Mouse (Mus musculus): ENCODE data around the gene Lgi4. TPM values are rescaled to one million over a fixed set of nuclear protein-coding genes. Genes with fewer than 3 reads are reported as not detected.

Lgi4 gene
- 1.1 and 1.6 TPM in 2 replicates for total RNA-seq (2014; rRNA removed)
- polyA plus RNA-seq (2015; fragmentation: Nextera tagmentation; extraction: Ambion mirVana) = 0.68 and 0.98 TPM in 2 replicates

DNA sequence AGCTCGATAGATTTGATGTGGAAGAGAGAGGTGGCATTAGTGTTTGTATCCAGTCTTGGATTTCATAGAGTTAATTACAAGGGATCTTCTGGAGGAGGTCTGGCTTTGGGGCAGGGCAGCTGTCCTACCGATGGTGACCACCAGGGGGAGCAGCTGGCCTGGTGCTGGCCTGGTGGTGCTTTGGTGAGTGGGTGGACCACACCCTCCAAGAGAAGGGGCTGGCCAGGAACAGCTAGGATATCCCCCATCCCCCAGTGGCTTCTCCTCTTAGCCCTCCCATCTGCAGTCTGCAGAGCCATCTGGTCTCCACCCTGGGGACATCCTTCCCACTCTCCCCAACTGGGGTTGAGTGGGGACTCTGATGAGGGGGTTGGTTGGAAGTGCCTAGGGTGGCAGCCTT is at the start of gene Lgi4:
Lgi4 (plus strand) TSS at position 235 of the 400 bp plus-strand sequence.
- no peak within 1 kb of the TSS for H3K4me3 ChIP-seq (ENCODE audit: low read depth, low read length)
- H3K27ac ChIP-seq (ENCODE audit: low read depth, low read length) = no peak within 1 kb of the TSS
- no peaks in the 10 kb centered on the region for H3K36me3 ChIP-seq (ENCODE audit: insufficient read depth)
- H3K9ac ChIP-seq = no peak within 1 kb of the TSS
- H3K27me3 ChIP-seq (ENCODE audit: insufficient read depth, low read length) = no peaks in the 10 kb centered on the region
- peak; percentile 83 for TF ChIP-seq CTCF (IDR thresholded peaks at IDR 0.05; ENCODE audit: low read depth)
- H3K4me2 ChIP-seq (ENCODE audit: low read depth) = no peak within 1 kb of the TSS
- H3K9me3 ChIP-seq (ENCODE audit: low read length) = no peaks in the 10 kb centered on the region
- no peaks in the 10 kb centered on the region for H3K4me1 ChIP-seq (ENCODE audit: insufficient read depth)
- 0% methylated on average over 2 of the region's 2 CpGs for WGBS
- peak; percentile 60 for DNase-seq
- peak; percentile 68 for ATAC-seq

DNA sequence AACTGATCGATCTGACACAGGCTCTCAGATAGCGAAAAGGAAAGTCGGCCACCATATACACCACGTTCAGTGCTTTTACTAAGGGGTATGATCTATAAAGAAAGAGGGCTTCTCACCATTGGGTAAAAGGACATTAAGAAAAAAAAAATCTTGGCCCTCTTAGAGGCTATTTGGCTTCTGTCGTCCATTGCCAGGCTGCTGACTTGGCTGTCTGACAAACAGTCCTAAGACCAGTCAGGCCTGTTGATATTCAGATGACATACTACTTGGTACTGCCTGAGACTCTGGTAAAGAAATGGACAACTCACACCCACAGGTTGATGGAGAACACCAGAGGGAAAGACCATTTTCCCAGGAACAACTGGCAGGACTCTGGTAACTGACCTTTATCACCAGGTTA is 46.2 kb upstream of the Lgi4 start:
- Histone ChIP-seq H3K27ac (ENCODE audit: low read depth, low read length) (no peak overlapping the region), H3K4me3 (ENCODE audit: low read depth, low read length) (no peak overlapping the region), H3K27me3 (ENCODE audit: insufficient read depth, low read length) (no peaks in the 10 kb centered on the region), H3K4me2 (ENCODE audit: low read depth) (no peak overlapping the region), H3K4me1 (ENCODE audit: insufficient read depth) (no peaks in the 10 kb centered on the region), H3K9me3 (ENCODE audit: low read length) (no peaks in the 10 kb centered on the region), H3K9ac (no peak overlapping the region), H3K36me3 (ENCODE audit: insufficient read depth) (no peaks in the 10 kb centered on the region)
- TF ChIP-seq CTCF (IDR thresholded peaks at IDR 0.05; ENCODE audit: low read depth) = no peak
- DNase-seq (no peak), ATAC-seq (no peak)
- WGBS = 73% methylated on average over 5 of the region's 5 CpGs

DNA sequence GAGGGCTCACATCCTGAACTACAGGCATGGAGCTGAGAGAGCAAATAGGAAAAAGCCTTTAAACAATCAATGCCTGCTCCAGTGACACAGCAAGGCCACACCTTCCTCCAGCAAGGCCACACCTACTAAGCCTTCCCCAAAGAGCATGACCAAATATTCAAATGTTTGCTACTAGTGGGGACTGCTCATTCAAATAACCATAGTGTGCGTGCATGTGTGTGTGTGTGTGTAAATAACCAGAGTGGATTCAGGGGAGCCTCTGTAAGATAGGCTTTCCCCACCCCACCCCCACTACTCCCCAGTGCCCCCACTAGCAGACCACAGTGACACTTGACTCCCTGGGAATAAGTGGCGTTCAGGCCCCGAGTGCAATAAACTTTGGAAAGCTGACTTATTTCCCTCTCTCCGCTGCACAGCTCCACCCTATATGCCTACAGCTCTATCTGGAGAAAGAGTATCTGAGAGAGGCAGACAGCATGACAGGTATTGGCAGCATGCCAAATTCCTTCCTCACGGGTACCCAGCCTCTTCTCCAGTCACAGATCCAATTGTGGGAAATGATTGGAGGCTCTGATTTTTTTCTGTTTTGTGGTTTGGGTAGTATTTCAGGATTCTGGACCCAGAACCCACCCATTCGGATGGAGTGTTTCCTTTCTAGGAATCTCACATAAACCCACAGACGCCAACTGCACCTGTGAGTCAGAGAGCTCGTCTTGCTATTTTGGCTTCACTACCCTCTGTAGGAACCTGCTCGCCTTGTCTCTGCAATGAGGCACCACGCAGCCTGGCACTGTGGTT is 41.8 kb upstream of the Lgi4 start:
- Histone ChIP-seq H3K9me3 (ENCODE audit: low read length) (no peaks in the 10 kb centered on the region), H3K4me3 (ENCODE audit: low read depth, low read length) (no peak overlapping the region), H3K36me3 (ENCODE audit: insufficient read depth) (no peaks in the 10 kb centered on the region), H3K27ac (ENCODE audit: low read depth, low read length) (no peak overlapping the region), H3K4me2 (ENCODE audit: low read depth) (no peak overlapping the region), H3K9ac (no peak overlapping the region), H3K27me3 (ENCODE audit: insufficient read depth, low read length) (no peaks in the 10 kb centered on the region), H3K4me1 (ENCODE audit: insufficient read depth) (no peaks in the 10 kb centered on the region)
- DNase-seq = peak; percentile 50
- ATAC-seq = peak; percentile 59; the same call in 1 of the 2 replicates
- no peak for TF ChIP-seq CTCF (IDR thresholded peaks at IDR 0.05; ENCODE audit: low read depth)
- WGBS = 38% methylated on average over 10 of the region's 10 CpGs

DNA sequence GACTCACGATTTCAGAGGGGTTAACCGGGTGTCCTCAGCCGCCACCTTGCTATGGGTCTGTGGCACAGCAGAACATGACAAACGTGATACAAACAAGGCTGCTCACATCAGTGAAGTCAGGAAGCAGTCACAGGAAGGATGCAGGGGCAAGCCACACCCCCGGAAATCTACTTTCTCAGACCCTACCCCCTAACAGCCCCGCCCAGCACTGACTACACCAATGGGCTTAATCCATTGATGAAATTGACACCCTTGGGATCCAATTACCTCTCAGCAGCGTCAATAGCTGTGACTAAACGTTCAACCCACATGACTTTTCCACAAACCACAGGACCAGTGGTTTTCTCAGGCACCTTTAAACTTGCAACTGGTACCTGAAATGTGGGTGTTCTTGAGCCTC is 30.5 kb upstream of the Lgi4 start:
- Histone ChIP-seq H3K9ac (no peak overlapping the region), H3K36me3 (ENCODE audit: insufficient read depth) (no peaks in the 10 kb centered on the region), H3K4me2 (ENCODE audit: low read depth) (no peak overlapping the region), H3K27ac (ENCODE audit: low read depth, low read length) (no peak overlapping the region), H3K27me3 (ENCODE audit: insufficient read depth, low read length) (no peaks in the 10 kb centered on the region), H3K9me3 (ENCODE audit: low read length) (no peaks in the 10 kb centered on the region), H3K4me1 (ENCODE audit: insufficient read depth) (no peaks in the 10 kb centered on the region), H3K4me3 (ENCODE audit: low read depth, low read length) (no peak overlapping the region)
- DNase-seq (no peak), ATAC-seq (no peak)
- 71% methylated on average over 8 of the region's 8 CpGs for WGBS
- no peak for TF ChIP-seq CTCF (IDR thresholded peaks at IDR 0.05; ENCODE audit: low read depth)

DNA sequence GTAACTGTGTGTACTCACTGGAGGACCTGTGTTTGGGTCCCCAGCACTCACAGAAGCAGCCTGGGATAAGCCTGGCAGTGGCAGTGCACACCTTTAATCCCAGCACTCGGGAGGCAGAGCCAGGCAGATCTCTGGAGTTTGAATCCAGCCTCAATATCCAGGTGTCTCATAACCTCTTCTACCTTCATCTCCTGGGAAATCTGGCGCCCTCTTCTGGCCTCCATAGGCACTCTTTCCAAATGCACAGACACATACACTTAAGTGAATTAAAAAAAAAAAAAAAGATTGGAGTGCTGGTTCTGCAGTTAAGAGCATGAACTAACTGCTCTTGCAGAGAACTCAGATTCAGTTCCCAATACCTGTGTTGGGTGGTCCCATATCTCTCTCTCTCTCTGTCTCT is 28.4 kb upstream of the Lgi4 start:
- WGBS = 76% methylated on average over 2 of the region's 2 CpGs
- H3K9ac ChIP-seq = no peak overlapping the region
- no peak overlapping the region for H3K27ac ChIP-seq (ENCODE audit: low read depth, low read length)
- no peak overlapping the region for H3K4me3 ChIP-seq (ENCODE audit: low read depth, low read length)
- no peaks in the 10 kb centered on the region for H3K27me3 ChIP-seq (ENCODE audit: insufficient read depth, low read length)
- no peak overlapping the region for H3K4me2 ChIP-seq (ENCODE audit: low read depth)
- no peak for TF ChIP-seq CTCF (IDR thresholded peaks at IDR 0.05; ENCODE audit: low read depth)
- no peaks in the 10 kb centered on the region for H3K9me3 ChIP-seq (ENCODE audit: low read length)
- no peaks in the 10 kb centered on the region for H3K4me1 ChIP-seq (ENCODE audit: insufficient read depth)
- no peaks in the 10 kb centered on the region for H3K36me3 ChIP-seq (ENCODE audit: insufficient read depth)
- ATAC-seq = no peak
- DNase-seq = no peak

GRCm38 (mm10) chr7:31031731-31032130 is 27.4 kb upstream of the Lgi4 start:
- DNase-seq = no peak
- no peaks in the 10 kb centered on the region for H3K4me1 ChIP-seq (ENCODE audit: insufficient read depth)
- no peak overlapping the region for H3K9ac ChIP-seq
- no peak overlapping the region for H3K4me2 ChIP-seq (ENCODE audit: low read depth)
- no peak for TF ChIP-seq CTCF (IDR thresholded peaks at IDR 0.05; ENCODE audit: low read depth)
- no peak overlapping the region for H3K4me3 ChIP-seq (ENCODE audit: low read depth, low read length)
- no peaks in the 10 kb centered on the region for H3K27me3 ChIP-seq (ENCODE audit: insufficient read depth, low read length)
- ATAC-seq = no peak
- H3K36me3 ChIP-seq (ENCODE audit: insufficient read depth) = no peaks in the 10 kb centered on the region
- no peaks in the 10 kb centered on the region for H3K9me3 ChIP-seq (ENCODE audit: low read length)
- 81% methylated on average over 7 of the region's 7 CpGs for WGBS
- no peak overlapping the region for H3K27ac ChIP-seq (ENCODE audit: low read depth, low read length)

DNA sequence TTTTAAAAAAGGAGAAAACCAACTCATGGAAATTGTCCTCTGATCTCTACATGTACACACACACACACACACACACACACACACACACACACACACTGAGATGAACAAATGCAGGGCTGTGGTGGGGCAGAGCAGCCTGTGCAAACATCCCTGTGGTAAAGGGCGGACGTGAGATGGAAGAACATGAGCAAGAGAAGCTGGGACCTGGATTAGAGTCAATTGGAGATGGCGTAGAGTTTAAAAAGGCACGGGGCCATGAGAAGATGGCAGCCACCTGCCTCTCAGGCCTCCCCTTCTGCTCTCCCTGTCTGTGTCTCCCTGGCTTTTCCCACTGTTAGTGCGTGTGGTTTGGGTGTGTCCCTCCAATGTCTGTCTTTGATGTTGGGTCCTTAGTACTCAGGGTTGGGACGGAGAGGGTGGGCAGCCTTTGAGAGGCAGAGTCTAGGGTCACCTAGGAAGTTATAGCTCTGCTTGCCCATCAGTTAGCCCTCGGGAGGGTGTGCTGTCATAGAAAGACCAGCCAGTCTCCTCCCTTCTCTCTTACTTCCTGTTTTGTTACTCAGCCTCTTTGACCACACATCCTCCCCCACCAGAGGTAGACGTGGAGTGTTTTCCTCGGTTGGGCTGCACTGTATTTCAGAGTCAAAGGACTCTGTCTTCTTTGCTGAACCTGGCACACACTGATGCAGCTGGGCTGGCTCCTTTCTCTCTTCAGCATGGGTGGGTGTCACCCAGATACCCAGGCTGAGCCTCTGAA is 25.6 kb upstream of the Lgi4 start:
- 75% methylated on average over 9 of the region's 9 CpGs for WGBS
- Histone ChIP-seq H3K27ac (ENCODE audit: low read depth, low read length) (no peak overlapping the region), H3K4me2 (ENCODE audit: low read depth) (no peak overlapping the region), H3K9me3 (ENCODE audit: low read length) (no peaks in the 10 kb centered on the region), H3K9ac (no peak overlapping the region), H3K36me3 (ENCODE audit: insufficient read depth) (no peaks in the 10 kb centered on the region), H3K4me1 (ENCODE audit: insufficient read depth) (no peaks in the 10 kb centered on the region), H3K27me3 (ENCODE audit: insufficient read depth, low read length) (no peaks in the 10 kb centered on the region), H3K4me3 (ENCODE audit: low read depth, low read length) (no peak overlapping the region)
- ATAC-seq (no peak), DNase-seq (no peak)
- TF ChIP-seq CTCF (IDR thresholded peaks at IDR 0.05; ENCODE audit: low read depth) = no peak

Measured in forebrain, postnatal 0 days (tissue).